Mouse (Mus musculus): ENCODE data around the gene C130050O18Rik. TPM values are rescaled to one million over a fixed set of nuclear protein-coding genes. Genes with fewer than 3 reads are reported as not detected.

The C130050O18Rik gene
- polyA plus RNA-seq, 1 experiment from 2014 or later, result 1.7 TPM

DNA sequence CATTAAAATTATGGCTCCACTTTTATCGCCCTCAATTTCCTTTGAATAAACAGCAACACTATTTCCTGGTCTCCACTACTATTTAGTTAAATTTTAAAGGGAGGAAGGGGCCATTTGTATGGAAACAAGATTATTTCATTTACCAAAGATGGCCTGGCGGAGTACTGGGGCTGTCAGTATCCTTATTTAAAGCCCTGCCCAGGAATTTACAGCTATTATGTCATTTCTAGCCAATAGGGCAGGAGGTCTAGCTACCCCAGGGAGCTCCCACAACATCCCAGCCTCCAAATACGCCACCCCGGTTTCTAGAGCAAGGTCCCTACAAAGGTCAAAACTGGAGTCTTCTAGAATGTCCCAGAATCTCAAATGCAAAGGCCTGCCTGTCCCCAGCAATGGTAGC is 8.5 kb downstream of the C130050O18Rik start:
- no peak overlapping the region for H3K27ac ChIP-seq (ENCODE audit: low read length)

DNA sequence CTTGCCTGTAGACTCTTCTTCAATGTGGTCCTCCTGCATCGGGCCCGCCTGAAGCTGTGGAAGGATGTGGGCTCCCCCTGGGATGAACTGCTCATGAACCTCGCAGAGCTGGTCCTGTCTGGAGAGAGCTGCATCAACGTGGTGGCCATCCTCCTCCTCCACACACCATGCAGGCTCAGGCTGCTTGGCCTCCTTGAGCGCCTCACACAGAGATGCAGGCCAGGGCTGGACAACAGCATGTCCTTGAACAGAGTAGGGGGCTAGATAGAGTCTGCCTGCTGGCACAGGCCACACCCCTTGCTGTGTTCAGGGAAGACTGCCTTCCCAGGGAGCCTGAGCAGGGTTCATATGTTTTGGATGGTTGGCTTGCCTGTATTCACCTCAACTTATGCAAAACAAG is 9.9 kb downstream of the C130050O18Rik start:
- 91% methylated on average over 5 of the region's 5 CpGs for WGBS
- Histone ChIP-seq H3K9me3 (ENCODE audit: control insufficient read depth, low read length) (no peaks in the 10 kb centered on the region), H3K36me3 (ENCODE audit: control insufficient read depth, insufficient read depth, low read length) (no peaks in the 10 kb centered on the region), H3K4me2 (ENCODE audit: low read depth, low read length) (no peak overlapping the region), H3K27me3 (ENCODE audit: control insufficient read depth, insufficient read depth, low read depth, low read length) (no peaks in the 10 kb centered on the region), H3K27ac (ENCODE audit: low read length) (no peak overlapping the region), H3K4me3 (ENCODE audit: low read length) (no peak overlapping the region), H3K4me1 (replicated peaks; ENCODE audit: control insufficient read depth, insufficient read depth, low read length) (peaks cover 2% of the 10 kb centered on the region; the same call in 1 of the 2 replicates), H3K9ac (ENCODE audit: low read length) (no peak overlapping the region)
- no peak for ATAC-seq (ENCODE audit: low read depth)

More for the DNA sequence above, 8.5 kb downstream of the C130050O18Rik start:
- ATAC-seq (ENCODE audit: low read depth), result no peak
- 80% methylated on average over 4 of the region's 4 CpGs for WGBS
- H3K4me3 ChIP-seq (ENCODE audit: low read length), result no peak overlapping the region
- H3K36me3 ChIP-seq (ENCODE audit: control insufficient read depth, insufficient read depth, low read length), result no peaks in the 10 kb centered on the region
- no peak overlapping the region for H3K9ac ChIP-seq (ENCODE audit: low read length)
- no peaks in the 10 kb centered on the region for H3K27me3 ChIP-seq (ENCODE audit: control insufficient read depth, insufficient read depth, low read depth, low read length)
- no peaks in the 10 kb centered on the region for H3K9me3 ChIP-seq (ENCODE audit: control insufficient read depth, low read length)
- no peaks in the 10 kb centered on the region; the same call in 1 of the 2 replicates for H3K4me1 ChIP-seq (replicated peaks; ENCODE audit: control insufficient read depth, insufficient read depth, low read length)
- no peak overlapping the region for H3K4me2 ChIP-seq (ENCODE audit: low read depth, low read length)

DNA sequence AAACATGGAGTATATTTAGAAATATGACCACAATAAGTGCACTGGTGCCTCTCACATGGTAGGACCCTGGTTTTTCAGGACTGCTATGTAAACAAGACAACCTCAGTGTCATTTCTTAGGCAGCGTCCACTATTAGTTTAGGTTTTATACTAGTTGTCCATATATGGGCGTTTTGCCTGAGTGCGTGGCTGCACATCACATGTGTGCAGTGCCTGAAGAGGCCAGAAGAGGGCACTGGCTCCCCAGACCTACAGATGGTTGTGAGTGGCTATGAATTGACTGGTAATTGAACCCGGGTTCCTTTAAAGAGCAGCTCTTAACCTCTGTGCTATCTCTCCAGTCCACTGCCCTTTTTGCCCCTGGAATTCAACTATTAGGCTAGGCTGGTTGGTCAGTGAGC is 11.9 kb downstream of the C130050O18Rik start:
- Histone ChIP-seq H3K9ac (ENCODE audit: low read length) (no peak overlapping the region), H3K4me2 (ENCODE audit: low read depth, low read length) (no peak overlapping the region), H3K9me3 (ENCODE audit: control insufficient read depth, low read length) (no peaks in the 10 kb centered on the region), H3K27me3 (ENCODE audit: control insufficient read depth, insufficient read depth, low read depth, low read length) (no peaks in the 10 kb centered on the region), H3K36me3 (ENCODE audit: control insufficient read depth, insufficient read depth, low read length) (no peaks in the 10 kb centered on the region), H3K27ac (ENCODE audit: low read length) (no peak overlapping the region), H3K4me3 (ENCODE audit: low read length) (no peak overlapping the region), H3K4me1 (replicated peaks; ENCODE audit: control insufficient read depth, insufficient read depth, low read length) (peaks cover 2% of the 10 kb centered on the region)
- WGBS, result 83% methylated on average over 4 of the region's 4 CpGs
- no peak for ATAC-seq (ENCODE audit: low read depth)

DNA sequence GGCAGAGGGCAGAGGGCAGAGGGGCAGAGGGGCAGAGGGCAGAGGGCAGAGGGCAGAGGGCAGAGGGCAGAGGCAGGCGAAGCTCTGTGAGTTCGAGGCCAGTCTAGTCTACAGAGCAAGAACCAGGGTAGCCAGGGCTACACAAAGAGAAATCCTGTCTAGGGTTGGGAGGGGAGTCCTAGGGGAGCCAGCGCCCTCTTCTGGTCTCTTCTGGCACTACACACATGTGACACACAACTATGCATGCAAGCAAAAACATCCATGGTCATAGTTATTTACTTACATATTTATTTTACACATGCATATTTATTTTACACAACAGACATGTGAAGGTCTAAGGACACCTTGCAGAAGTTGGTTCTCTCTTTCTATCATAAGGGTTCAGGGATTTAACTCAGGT is 12.4 kb downstream of the C130050O18Rik start:
- Histone ChIP-seq H3K4me2 (ENCODE audit: low read depth, low read length) (no peak overlapping the region), H3K27me3 (ENCODE audit: control insufficient read depth, insufficient read depth, low read depth, low read length) (no peaks in the 10 kb centered on the region), H3K4me1 (replicated peaks; ENCODE audit: control insufficient read depth, insufficient read depth, low read length) (peaks cover 5% of the 10 kb centered on the region), H3K4me3 (ENCODE audit: low read length) (no peak overlapping the region), H3K9ac (ENCODE audit: low read length) (no peak overlapping the region), H3K27ac (ENCODE audit: low read length) (no peak overlapping the region), H3K9me3 (ENCODE audit: control insufficient read depth, low read length) (no peaks in the 10 kb centered on the region), H3K36me3 (ENCODE audit: control insufficient read depth, insufficient read depth, low read length) (no peaks in the 10 kb centered on the region)
- 84% methylated on average over 3 of the region's 3 CpGs for WGBS
- no peak for ATAC-seq (ENCODE audit: low read depth)

DNA sequence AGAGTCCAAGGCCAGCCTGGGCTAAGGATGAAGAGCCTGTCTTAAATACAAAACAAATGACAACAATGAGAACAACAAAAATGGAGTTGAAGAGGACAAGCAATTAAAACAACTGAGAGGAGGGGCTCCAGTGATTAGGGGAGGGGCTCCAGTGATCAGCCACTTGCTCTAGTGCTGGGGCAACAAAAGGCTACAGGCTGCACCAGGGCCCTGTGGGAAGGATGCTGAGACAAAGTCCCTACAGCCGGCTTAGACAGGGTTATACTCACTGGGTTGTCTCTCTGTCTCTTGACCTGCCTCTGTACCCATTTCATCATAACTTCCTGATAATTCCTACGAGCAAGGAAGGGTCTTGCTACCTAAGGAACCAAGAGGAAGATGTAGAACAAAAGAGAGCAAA is 13.0 kb downstream of the C130050O18Rik start:
- Histone ChIP-seq H3K9ac (ENCODE audit: low read length) (no peak overlapping the region), H3K9me3 (ENCODE audit: control insufficient read depth, low read length) (no peaks in the 10 kb centered on the region), H3K27ac (ENCODE audit: low read length) (0 out of 2 replicates have a peak overlapping the region, but pooled peaks have one; percentile 30), H3K27me3 (ENCODE audit: control insufficient read depth, insufficient read depth, low read depth, low read length) (no peaks in the 10 kb centered on the region), H3K4me3 (ENCODE audit: low read length) (no peak overlapping the region), H3K4me1 (replicated peaks; ENCODE audit: control insufficient read depth, insufficient read depth, low read length) (peaks cover 11% of the 10 kb centered on the region), H3K36me3 (ENCODE audit: control insufficient read depth, insufficient read depth, low read length) (no peaks in the 10 kb centered on the region), H3K4me2 (ENCODE audit: low read depth, low read length) (no peak overlapping the region)
- ATAC-seq (ENCODE audit: low read depth), result no peak
- whole genome bisulfite sequencing, result 55% methylated on average over 2 of the region's 2 CpGs

DNA sequence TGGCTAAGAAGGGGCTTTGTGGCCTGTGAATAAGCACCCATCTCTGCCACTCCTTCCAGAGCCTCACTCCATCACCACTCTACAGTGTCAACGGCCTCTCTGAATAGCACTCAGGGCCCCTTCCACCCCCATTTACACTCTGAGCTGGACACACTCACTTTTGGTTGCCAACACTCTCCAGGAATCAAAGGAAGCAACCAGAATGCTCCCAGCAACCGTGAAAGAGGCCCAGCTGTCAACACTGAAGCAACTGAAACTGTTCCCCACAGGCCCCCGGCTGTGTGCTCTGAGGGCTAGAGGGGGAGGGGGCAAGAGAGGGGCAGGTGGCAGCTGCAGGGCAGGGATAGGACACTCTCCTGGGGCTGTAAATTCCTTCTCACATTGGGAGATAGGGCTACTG is 13.6 kb downstream of the C130050O18Rik start:
- 20% methylated on average over 3 of the region's 3 CpGs for WGBS
- Histone ChIP-seq H3K4me2 (ENCODE audit: low read depth, low read length) (no peak overlapping the region), H3K27ac (ENCODE audit: low read length) (no peak overlapping the region; the same call in 1 of the 2 replicates), H3K4me1 (replicated peaks; ENCODE audit: control insufficient read depth, insufficient read depth, low read length) (peaks cover 14% of the 10 kb centered on the region), H3K9me3 (ENCODE audit: control insufficient read depth, low read length) (no peaks in the 10 kb centered on the region), H3K4me3 (ENCODE audit: low read length) (no peak overlapping the region), H3K9ac (ENCODE audit: low read length) (no peak overlapping the region), H3K36me3 (ENCODE audit: control insufficient read depth, insufficient read depth, low read length) (no peaks in the 10 kb centered on the region), H3K27me3 (ENCODE audit: control insufficient read depth, insufficient read depth, low read depth, low read length) (no peaks in the 10 kb centered on the region)
- peak; percentile 27; the same call in 1 of the 2 replicates for ATAC-seq (ENCODE audit: low read depth)

DNA sequence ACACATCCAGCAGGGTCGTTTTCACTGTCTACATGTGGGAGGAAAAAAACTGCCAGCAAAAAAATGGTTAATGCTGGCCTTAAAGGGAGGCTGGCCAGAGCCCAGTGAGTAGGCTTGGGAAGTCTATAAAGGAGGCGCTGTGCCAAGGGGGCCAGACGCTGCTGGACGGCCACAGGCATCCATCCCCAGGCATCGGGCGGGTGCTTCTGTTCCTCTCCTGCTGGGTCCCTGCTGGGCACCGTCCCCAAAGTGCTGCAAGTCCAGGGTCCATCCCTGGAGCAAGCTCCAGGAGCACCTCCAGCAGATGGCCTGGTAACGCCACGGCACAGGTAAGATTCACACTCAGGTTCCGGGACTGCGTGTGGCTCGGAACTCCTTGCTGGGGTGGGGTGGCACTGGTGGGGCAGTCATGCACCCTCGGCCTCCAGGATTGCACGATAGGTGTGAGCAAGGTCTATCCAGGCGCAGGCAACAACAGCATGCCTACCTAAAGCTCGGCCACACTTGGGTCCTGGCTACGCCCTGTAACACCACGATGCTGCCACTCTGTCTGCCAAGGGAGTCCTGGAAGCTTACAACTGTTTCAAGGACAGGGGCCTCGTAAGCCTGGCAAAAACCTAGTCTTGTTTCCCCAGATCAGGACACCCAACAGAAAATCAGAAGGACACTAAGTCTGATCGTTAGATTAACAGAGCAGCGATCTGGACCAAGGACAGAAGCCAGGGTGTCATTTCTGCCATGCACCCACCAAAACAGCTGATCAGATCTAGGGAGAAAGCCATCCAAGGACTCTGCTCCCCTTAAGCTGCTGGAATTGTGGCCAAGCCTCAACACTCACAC is 18.2 kb downstream of the C130050O18Rik start, which contains the start of gene Gper1:
TSS of gene Gper1 (plus strand) at position 126 of the 840 bp plus-strand sequence.
- Histone ChIP-seq H3K4me3 (ENCODE audit: low read length) (peak within 1 kb of the TSS; percentile 45), H3K9ac (ENCODE audit: low read length) (peak within 1 kb of the TSS; percentile 63), H3K4me2 (ENCODE audit: low read depth, low read length) (peak within 1 kb of the TSS; percentile 57), H3K4me1 (replicated peaks; ENCODE audit: control insufficient read depth, insufficient read depth, low read length) (peaks cover 23% of the 10 kb centered on the region), H3K27ac (ENCODE audit: low read length) (peak within 1 kb of the TSS; percentile 47; the same call in 1 of the 2 replicates), H3K27me3 (ENCODE audit: control insufficient read depth, insufficient read depth, low read depth, low read length) (no peaks in the 10 kb centered on the region), H3K9me3 (ENCODE audit: control insufficient read depth, low read length) (no peaks in the 10 kb centered on the region), H3K36me3 (ENCODE audit: control insufficient read depth, insufficient read depth, low read length) (no peaks in the 10 kb centered on the region; the same call in 1 of the 2 replicates)
- peak; percentile 77 for ATAC-seq (ENCODE audit: low read depth)
- 35% methylated on average over 21 of the region's 21 CpGs for WGBS

DNA sequence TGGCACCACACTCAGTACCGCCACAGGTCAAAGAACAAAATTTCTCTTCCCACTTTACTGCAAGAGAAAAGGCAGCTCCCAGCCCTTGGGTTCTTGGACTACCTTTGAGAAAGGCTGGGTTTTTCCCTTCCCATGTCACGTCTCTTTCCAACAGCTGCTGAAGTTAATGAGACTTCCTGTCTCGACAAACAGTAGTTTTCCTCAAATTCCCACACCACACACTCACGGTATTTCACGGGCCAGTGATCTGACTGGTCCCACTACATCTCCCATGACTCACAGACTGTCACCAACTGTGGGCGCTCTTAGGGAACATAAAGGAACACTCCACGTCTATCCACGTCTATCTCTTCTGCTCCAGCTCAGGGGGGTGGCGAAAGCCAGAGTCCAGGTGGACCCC is 20.1 kb downstream of the C130050O18Rik start:
- Histone ChIP-seq H3K4me1 (replicated peaks; ENCODE audit: control insufficient read depth, insufficient read depth, low read length) (peaks cover 29% of the 10 kb centered on the region), H3K9me3 (ENCODE audit: control insufficient read depth, low read length) (no peaks in the 10 kb centered on the region), H3K27ac (ENCODE audit: low read length) (no peak overlapping the region), H3K4me2 (ENCODE audit: low read depth, low read length) (no peak overlapping the region), H3K27me3 (ENCODE audit: control insufficient read depth, insufficient read depth, low read depth, low read length) (no peaks in the 10 kb centered on the region), H3K9ac (ENCODE audit: low read length) (no peak overlapping the region), H3K4me3 (ENCODE audit: low read length) (no peak overlapping the region), H3K36me3 (ENCODE audit: control insufficient read depth, insufficient read depth, low read length) (no peaks in the 10 kb centered on the region; the same call in 1 of the 2 replicates)
- ATAC-seq (ENCODE audit: low read depth), result no peak
- 60% methylated on average over 9 of the region's 9 CpGs for WGBS

DNA sequence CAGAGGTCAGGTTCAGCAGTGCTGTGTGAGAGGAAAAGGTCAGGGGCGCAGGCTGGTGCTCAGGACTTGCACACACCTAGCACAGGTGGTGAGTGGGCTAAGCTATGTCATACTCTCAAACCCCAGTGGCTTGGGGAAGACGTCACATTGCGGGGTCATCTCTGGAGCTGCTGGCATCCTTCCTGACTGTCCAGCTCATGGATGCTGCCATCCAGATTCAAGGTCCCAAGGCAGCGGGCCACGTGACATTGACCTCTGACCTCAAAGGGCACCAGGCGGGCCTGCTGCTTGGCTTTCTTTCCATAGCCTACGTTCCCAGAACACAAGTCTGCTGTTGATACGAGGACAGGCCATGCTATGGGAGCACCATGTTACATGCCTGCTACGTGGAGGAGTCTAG is 21.9 kb downstream of the C130050O18Rik start:
- Histone ChIP-seq H3K4me3 (ENCODE audit: low read length) (no peak overlapping the region), H3K4me1 (replicated peaks; ENCODE audit: control insufficient read depth, insufficient read depth, low read length) (peaks cover 32% of the 10 kb centered on the region), H3K4me2 (ENCODE audit: low read depth, low read length) (no peak overlapping the region), H3K9ac (ENCODE audit: low read length) (no peak overlapping the region), H3K27ac (ENCODE audit: low read length) (no peak overlapping the region), H3K9me3 (ENCODE audit: control insufficient read depth, low read length) (no peaks in the 10 kb centered on the region), H3K36me3 (ENCODE audit: control insufficient read depth, insufficient read depth, low read length) (no peaks in the 10 kb centered on the region; the same call in 1 of the 2 replicates), H3K27me3 (ENCODE audit: control insufficient read depth, insufficient read depth, low read depth, low read length) (no peaks in the 10 kb centered on the region)
- no peak for ATAC-seq (ENCODE audit: low read depth)
- 86% methylated on average over 9 of the region's 9 CpGs for WGBS

Measured in lung, embryonic 16.5 days (tissue).